Mouse (Mus musculus): ENCODE results near the gene Tex22.

Gene Tex22

DNA sequence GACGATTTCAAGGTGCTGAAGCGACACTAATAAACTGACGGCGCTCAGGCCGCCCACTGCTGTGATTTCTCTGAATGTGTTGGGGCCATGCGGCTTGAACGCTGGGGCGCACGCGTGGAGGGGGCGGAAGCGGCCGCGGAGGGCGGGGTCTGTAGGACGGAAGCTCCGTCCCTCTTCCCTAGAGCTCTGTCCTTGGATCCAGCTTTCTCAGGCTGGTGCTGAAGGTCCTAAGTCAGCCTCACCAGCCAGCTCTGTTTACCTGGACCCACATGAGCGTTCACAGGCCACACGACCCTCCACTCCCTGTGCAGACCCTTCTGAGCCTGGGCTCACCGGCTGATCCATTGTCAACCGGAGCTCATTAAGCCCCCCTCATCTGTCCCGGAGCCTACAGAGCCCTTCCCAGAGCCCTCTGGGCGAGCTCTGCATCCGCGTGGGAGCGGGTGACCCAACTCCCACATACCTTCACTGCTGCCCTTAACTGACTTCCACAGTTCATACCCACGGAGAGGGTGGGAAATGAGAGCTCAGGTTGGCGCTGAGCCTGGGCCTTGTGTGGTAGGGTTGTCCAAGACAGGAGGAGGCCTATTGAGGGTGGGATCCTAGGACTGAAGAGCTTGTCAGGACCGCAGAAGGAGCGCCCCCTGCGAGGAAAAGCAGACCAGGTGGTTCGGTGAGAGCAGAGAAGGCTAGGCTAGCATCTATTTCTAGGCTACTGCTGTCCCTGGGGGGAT lies at the start of gene Tex22:
Gene Tex22 (plus strand): TSS at position 174 of the 734 bp plus-strand sequence.
- DNase-seq (ENCODE audit: low read depth, low spot score): peak; percentile 96

DNA sequence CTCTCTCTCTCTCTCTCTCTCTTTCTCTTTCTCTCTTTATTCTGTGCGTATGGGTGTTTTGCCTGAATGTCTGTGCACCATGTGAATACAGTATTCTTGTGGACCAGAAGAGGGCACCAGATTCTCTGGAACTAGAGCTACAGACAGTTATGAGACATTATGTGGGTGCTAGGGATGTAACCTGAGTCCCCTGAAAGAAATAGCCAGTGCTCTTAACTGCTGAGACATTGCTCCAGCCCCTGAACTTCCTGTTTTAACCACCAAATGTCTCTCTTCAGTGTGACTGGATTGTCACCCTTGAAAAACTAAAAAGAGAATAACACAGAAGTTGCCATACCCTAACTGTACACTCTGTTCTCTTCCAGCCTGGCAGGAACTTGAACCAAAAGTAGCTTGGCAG lies 47.7 kb upstream of the Tex22 start:
- DNase-seq (ENCODE audit: low read depth, low spot score): no peak

DNA sequence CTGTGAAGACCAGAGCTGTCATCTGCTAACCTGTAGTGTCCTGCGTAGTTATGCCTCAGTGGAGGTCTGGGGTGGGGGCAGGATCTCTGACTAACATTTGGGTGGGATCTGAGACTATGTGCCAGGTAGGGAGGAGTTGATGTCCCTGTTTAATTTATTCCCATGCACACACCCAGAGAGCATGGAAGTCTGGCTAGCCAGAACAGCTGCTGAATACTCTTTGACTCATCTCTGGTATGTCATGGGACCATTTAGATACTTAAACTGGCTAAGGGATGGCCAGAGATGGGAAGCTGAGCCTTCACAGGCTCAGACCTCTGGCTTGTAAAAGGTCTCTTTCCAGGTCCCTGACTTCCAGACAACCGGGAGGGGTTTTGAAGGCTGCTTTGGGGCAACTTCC lies 46.8 kb upstream of the Tex22 start:
- DNase-seq (ENCODE audit: low read depth, low spot score): no peak

DNA sequence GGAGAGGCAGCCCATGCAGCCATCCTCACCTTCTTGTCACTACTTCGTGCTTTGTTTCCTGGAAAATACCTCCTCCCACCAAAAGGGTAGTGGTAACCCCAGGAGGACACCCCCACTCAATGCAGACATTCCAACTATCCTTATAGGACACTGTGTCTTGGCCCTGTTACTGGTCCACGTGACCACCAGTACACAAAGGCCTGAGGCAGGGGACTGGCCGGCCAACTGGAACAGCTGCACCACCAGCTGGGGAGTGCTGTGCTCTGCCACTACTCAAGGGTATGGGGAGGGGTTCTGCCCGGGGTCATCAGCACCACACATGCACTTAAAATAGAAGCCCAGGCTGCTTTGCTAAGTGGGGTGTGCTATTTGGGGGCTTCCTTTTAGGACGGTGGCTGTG lies 46.2 kb upstream of the Tex22 start:
- peak; percentile 70 for DNase-seq (ENCODE audit: low read depth, low spot score)

DNA sequence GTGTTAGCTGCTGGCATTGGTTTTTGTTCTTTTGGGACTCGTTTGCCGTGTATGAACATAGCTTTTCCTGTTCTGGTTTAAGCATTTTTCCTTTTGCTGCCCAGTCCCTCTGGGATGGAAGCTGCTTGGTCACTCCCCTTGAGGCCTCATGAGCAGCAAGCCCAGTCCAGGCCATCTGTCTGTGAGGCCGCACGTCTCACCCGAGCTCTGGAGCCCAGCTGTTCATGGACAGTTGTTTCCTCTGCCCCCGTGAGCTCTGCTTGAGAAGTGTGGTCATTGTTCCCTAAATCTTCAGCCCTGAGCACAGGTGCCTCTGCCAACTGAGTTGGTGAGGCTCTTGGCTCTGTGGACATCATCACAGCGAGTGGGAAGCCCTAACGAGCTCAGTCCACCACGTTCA lies 45.4 kb upstream of the Tex22 start:
- DNase-seq (ENCODE audit: low read depth, low spot score): peak; percentile 26

DNA sequence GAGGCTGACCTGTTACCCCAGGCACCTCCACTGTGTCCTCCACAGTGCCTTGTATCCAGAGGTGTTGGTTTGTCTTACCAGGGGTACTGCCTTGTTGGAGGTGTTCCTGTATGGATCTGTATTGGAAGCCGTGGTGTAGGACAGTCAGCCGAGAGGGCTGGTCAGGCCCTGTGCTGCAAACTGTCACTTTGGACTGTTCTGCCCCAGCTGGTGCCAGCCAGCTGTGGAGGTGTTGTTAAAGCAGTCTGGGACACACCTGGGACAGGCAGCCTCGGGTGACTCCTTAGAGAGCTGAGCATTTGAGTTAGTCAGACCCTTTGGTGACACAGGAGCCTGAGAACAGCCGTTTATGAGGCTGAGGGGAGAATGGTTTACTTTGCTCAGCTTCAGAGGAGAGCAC lies 44.3 kb upstream of the Tex22 start:
- no peak for DNase-seq (ENCODE audit: low read depth, low spot score)

DNA sequence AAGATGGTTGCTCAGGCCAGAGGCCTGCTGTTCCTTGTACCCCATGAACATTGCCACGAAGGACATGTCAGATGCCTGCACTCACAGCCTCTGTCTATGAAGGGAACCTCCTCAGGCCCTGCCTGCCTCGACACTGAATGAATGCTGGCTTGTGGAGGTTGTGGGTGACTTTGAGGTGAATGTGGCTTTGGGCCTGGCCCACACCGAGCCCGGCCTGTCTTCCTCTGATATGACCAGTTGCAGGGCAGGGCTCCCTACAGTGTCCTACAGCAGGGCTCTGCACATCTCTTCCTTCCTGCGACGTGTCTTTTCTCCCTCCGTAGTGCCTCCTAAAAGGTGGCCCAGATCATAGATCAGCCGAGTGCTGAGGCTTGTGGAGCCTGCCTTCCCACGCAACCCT lies 43.3 kb upstream of the Tex22 start:
- no peak for DNase-seq (ENCODE audit: low read depth, low spot score)

DNA sequence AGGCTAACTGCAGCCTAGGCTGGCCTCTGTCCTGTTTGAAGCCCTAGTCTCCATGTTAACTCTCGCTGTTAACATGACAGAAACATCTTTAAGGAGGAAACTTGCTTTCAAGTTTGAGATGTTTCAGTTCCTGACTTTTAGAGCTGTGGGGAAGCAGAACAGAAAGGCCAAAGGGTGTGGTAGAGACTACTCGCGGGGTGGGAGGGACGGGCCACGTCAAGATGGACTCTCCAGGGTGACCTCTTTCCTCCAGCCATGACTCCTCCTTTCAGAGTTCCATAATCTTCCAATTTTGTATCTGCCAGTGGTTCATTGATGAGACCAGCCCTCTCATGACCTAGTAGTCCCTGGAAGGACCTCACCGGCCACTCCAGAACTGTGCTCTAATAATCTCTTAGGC lies 42.9 kb upstream of the Tex22 start:
- no peak for DNase-seq (ENCODE audit: low read depth, low spot score)

DNA sequence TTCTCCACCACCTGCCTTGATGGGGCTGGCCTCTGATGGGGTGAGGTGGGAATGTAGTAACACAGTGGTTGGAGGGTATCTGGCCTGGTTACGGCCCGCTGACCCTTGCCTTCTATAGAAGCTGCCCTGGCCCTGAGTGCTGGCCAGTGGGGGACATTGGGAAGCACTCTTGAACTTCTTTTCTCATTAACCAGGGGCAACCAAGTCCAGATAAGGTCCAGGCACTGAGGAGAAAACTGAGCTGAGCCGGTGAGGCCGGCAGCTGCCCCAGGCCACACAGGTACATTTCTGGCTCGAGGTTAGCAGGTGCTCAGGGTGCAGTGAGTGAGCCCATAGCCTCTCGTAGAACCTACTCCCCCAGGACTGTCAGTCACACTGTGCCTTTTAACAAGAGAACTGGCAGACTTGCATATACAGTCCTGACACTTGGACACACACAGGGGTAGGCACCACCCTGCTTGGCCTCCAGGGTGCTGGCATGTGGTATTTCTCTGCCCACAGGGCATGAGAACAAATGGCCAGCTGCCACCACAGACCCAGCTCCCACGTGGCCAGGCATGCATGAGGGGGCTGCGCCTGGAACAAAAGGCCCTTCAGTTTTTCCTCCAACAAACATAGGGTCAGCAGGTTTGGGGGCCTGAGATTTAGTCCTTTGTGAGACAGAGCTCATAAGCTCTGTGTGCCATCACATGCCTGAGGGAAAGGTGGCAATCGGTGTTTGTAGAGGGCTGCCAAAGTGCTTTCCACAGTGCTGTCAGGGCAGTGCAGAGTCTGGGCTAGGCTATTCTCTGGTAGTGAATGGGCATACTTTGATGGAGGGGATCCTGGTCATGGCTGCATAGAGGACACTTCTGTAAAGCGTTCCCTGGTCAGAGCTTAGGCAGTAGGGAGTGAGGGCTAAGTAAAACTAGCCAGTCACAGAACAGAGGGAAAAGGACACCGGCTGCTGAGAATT lies 41.7 kb upstream of the Tex22 start:
- DNase-seq (ENCODE audit: low read depth, low spot score): peak; percentile 80

DNA sequence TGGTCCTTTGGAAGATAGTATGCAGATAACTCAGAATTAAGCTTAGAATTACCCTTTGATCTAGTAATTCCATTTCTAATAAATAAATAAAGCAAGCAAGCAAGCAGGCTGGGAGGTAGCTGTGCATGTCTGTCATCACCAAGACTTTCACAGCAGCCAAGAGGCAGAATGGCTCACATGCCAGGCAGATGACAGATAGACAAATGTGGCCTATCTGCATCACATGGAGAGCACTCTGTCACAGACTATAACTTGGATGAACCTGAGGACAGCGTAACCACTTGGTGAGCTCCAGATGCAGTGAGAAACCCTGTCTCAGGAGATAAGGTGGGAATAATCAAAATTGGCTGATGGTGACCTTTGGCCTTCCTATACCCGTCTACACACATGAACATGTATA lies 39.2 kb upstream of the Tex22 start:
- no peak for DNase-seq (ENCODE audit: low read depth, low spot score)

DNA sequence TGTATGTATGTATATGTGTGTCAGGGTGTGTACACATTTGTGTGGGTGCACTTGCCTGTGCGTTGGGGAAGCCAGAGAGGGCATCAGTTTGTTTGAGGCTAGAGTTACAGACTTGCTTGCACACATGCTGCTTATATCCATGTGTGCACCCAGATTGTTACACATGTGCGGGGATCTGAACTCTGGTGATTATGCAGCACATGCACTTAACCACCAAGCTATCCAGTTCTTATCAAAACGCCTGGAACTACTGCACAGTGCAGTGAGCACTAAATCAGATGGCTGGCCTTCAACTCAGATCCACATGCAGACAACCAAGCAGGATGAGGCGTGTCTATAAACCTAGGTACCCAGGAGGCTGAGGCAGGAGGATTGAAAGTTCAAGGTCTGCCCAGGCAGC lies 37.3 kb upstream of the Tex22 start:
- DNase-seq (ENCODE audit: low read depth, low spot score): no peak

DNA sequence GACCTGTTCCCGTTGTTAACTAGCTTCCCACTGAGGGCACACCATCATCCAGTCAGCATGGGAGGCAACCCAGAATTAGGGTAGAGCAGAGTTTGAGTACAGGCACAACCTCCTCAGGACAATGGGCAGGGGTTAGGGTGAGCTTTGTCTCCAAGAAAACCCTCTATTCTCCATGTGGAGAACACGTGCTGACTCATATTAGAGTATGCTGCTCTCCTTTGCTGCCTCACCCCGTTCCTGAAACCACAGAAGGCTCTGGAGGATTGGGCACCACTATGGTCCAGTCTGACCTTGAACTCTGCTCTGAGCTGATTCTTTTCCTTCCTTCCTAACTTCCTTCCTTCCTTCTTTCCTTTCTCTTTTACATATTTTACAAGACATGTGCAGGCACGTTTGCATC lies 35.9 kb upstream of the Tex22 start:
- no peak for DNase-seq (ENCODE audit: low read depth, low spot score)

DNA sequence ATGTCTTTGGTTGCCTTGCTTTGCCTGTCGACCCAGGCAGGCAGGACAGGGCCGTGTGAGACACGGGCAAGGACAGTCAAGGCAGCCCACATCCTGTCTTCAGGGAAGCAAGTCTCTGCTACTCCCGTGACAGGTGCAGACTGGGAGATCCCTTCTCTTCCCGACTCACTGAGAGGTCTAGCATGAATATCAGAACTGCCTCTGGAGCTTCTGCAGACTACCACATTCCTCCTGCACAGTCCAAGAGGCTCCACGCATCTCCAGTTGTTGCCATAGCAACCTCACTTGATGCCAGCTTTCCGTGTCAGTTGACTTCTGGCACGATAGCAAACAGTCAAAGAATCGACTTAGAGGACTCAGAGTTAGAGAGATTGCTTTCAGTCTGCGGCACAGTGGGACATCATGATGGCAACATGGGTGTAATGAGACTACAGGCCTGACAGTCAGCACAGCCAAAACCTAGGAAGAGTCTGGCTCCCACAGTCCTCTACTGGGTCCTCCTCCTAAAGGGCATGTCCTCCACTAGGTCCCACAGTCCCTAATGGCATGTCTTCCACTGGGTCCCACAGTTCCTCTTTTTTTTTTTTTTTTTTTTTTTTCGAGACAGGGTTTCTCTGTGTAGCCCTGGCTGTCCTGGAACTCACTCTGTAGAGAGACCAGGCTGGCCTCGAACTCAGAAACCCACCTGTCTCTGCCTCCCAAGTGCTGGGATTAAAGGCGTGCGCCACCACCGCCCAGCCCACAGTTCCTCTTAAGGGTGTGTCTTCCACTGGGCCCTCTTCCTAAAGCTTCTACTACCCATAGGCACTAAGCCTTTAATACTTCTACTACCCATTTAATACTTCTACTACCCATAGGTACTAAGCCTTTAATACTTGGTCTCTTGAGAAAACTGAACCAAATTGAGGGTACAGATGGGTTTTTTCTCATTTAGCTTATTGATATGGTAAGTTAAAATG lies 32.5 kb upstream of the Tex22 start:
- DNase-seq (ENCODE audit: low read depth, low spot score): peak; percentile 92

DNA sequence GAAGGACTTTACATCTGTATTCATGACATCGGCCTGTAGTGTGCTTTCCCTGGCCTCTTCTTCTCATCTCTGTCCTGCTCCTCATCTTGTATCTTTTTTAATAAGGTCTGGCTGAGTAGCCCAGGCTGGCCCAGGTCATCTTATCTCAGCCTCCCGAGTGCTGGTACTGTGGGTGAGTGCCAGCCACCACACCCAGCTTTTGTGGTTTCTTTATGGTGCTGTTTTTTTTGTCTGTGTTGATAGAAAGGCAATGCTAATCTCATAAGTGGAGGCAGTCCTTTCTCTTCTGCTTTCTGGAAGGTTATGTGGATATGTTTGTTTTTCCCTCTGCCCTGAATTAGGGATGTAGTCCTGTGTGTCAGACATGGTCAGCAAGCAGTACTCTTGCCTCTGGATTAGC lies 31.8 kb upstream of the Tex22 start:
- DNase-seq (ENCODE audit: low read depth, low spot score): no peak

DNA sequence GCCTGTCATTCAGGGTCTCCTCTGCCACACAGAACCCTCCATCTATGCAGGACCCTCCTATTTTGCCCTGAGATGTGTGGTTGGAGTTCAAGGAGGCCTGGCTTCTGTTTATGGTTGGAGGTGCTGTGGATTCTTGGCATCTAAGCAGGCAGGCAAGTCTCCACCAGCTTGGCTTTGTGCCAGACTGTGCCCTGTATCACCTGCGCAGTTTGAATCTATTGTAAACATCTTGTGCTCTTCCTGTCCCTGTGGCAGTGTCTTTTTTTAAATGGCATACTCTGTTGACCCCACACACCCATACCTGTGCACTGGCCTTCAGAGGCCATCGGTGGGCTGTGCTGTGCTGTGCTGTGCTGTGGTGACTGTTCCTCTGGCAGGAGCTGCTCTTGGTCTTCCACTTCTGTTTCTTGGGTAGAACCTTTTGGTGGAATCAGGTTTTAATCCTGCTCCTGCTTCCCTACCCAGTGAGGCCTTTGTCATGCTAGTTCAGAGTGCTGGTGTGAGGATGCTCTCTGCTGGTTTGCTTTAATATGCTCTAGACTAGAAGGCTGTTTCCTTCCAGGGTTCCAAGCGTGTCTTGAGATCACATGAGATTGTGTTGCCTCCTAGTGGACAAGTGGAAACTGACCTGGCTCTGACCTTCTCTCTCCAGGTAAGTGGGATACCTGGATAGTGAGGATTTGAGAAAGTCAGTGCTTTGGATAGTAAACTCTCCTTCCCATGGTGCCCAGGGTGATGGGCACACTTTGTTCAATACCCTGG lies 29.2 kb upstream of the Tex22 start:
- DNase-seq (ENCODE audit: low read depth, low spot score): peak; percentile 88

DNA sequence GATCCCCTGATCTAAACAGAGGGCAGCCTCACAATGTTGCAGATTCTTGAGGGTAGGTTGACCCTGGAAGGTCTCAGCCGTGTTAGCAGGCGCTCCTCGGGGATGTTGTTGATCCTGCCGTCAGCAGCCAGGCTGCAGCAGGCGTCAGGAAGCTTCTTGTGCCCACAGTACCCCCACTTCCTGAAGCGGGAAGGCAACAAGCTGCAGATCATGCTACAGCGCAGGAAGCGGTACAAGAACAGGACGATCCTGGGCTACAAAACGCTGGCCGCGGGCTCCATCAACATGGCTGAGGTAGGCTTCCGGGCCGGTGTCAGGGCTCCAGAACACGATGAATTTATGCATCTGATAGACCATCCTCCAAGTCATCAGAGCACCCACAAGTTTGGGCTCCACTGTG lies 27.4 kb upstream of the Tex22 start:
- no peak for DNase-seq (ENCODE audit: low read depth, low spot score)

DNA sequence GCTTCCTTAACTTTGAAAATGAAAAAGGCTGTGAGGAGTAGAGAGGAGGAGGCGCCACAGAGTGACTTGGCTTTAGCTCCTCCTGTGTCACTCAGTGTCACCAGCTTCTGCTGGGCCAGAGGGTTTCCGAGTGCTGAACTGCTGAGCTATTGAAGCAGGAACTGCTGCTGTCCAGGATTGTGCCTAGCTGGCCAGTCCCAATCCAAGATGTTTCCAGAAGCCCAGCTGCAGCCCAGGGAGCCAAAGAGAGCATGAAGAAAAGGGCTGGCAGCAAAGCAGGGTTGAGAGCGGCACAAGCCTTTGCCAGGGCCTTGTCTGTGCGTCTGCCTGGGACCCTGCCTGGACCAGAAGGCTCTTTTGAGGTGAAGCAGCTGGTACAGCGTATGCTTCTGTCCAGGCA lies 26.2 kb upstream of the Tex22 start:
- peak; percentile 40 for DNase-seq (ENCODE audit: low read depth, low spot score)

DNA sequence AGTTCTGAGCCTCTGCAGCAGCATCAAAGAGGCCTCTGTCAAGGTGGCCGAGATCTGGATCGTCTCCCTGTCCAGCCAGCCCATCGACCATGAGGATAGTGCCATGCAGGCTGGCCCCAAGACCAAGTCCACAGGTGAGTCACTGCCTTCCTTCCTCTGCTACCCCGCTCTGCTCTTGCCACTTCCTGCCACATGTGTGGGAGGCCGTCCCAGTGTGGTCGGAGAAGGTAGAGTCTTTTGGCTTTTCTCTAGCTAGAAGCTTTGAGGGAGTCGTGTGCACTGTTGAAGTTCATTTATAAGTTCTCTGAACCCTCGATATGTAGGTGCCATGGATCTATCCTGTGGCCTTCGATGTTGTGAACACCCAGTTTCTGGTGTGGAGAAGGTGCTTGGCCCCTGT lies 24.5 kb upstream of the Tex22 start:
- no peak for DNase-seq (ENCODE audit: low read depth, low spot score)

DNA sequence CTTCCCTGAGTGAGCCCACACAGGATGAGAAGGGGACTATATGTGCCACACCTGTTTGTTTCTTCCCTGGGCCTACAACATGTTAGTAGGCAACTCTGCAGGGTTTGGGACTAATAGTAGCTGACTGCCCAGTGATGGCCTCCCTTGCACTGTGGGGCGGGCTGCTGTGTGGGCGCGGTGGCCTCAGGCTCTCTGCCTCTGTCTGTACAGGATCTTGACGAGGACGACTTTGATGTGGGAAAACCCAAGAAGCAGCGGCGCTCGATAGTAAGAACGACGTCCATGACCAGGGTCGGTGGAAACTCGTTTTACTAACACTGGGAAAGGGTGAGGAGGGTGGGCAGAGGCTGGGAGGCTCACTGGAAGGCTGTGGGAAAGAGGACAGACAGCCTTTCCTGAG lies 23.6 kb upstream of the Tex22 start:
- DNase-seq (ENCODE audit: low read depth, low spot score): no peak

DNA sequence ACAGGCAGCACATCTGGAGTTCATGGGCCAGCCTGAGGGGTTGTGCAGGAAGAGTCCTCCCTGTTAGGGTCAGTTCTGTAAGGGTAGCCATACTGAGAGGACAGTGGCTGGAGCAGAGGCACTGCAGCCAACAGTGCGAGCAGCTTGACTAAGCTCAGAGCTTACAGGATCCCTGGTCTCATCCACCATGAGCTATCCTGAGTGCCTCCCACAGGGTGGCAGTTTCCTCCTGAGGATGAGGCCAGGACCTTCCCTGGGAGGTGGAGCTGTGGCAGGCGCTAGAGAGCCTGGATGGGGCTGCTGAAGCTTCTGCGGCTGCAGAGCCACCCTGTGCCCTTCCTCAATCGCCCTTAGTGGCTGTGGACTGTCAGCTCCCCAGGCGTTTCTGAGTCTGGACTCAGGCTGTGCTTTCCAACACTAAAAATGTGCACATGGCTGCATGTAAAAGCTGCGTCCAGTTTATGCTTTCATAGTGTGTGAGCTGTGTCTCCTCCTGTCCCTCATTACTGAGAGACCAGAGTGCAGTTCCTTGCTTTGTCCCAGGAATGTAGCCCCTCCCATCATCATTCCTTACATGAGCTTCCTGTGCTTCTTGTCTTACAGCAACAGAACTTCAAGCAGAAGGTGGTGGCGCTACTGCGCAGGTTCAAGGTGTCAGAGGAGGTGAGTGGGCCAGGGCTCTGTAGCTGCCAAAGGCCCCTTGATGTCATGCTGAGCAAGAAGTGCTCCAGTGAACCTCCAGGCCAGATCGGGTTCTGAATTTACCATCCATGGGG lies 22.5 kb upstream of the Tex22 start:
- no peak for DNase-seq (ENCODE audit: low read depth, low spot score)

Data from brain, adult 2 months (tissue).